Mouse (Mus musculus): ENCODE data around the gene Robo1.

The Robo1 gene

GRCm38 (mm10) chr16:72959018-72959702 lies 651.1 kb downstream of the Robo1 start:
- no peak for DNase-seq

- no peak for DNase-seq
Measured at GRCm38 (mm10) chr16:72959823-72960222, 651.7 kb downstream of the Robo1 start.

GRCm38 (mm10) chr16:72963782-72964181 lies 655.7 kb downstream of the Robo1 start:
- DNase-seq = no peak

GRCm38 (mm10) chr16:72967509-72967908 lies 659.4 kb downstream of the Robo1 start:
- DNase-seq = no peak

- no peak for DNase-seq
Measured at GRCm38 (mm10) chr16:72969990-72970389, 661.9 kb downstream of the Robo1 start.

- no peak for DNase-seq
Measured at GRCm38 (mm10) chr16:72973685-72974084, 665.6 kb downstream of the Robo1 start.

GRCm38 (mm10) chr16:72974681-72975080 lies 666.6 kb downstream of the Robo1 start:
- DNase-seq = no peak

GRCm38 (mm10) chr16:72976849-72977576 lies 668.9 kb downstream of the Robo1 start:
- no peak for DNase-seq

GRCm38 (mm10) chr16:72979407-72980219 lies 671.5 kb downstream of the Robo1 start:
- peak; percentile 3 for DNase-seq

- no peak for DNase-seq
Measured at GRCm38 (mm10) chr16:72990376-72991167, 682.5 kb downstream of the Robo1 start.

- no peak for DNase-seq
Measured at GRCm38 (mm10) chr16:72993189-72993588, 685.1 kb downstream of the Robo1 start.

GRCm38 (mm10) chr16:72993594-72993993 lies 685.5 kb downstream of the Robo1 start:
- no peak for DNase-seq

- DNase-seq = peak; percentile 5
Measured at GRCm38 (mm10) chr16:72995251-72995954, 687.3 kb downstream of the Robo1 start.

GRCm38 (mm10) chr16:72995955-72996535 lies 687.9 kb downstream of the Robo1 start:
- DNase-seq = no peak

- peak; percentile 27 for DNase-seq
Measured at GRCm38 (mm10) chr16:72998677-72999076, 690.6 kb downstream of the Robo1 start.

- DNase-seq = no peak
Measured at GRCm38 (mm10) chr16:73002685-73003084, 694.6 kb downstream of the Robo1 start.

- DNase-seq = no peak
Measured at GRCm38 (mm10) chr16:73004601-73005000, 696.5 kb downstream of the Robo1 start.

- no peak for DNase-seq
Measured at GRCm38 (mm10) chr16:73005831-73006230, 697.7 kb downstream of the Robo1 start.

- no peak for DNase-seq
Measured at GRCm38 (mm10) chr16:73007434-73007833, 699.3 kb downstream of the Robo1 start.

GRCm38 (mm10) chr16:73011313-73011712 lies 703.2 kb downstream of the Robo1 start:
- DNase-seq = no peak

- DNase-seq = no peak
Measured at GRCm38 (mm10) chr16:73012926-73013325, 704.8 kb downstream of the Robo1 start.

GRCm38 (mm10) chr16:73014544-73014943 lies 706.4 kb downstream of the Robo1 start:
- no peak for DNase-seq
